Mouse (Mus musculus): ENCODE data around the gene Efna2.

- TF ChIP-seq CTCF (IDR thresholded peaks at IDR 0.05; ENCODE audit: low read depth, low read length) (no peak), POLR2A (IDR thresholded peaks at IDR 0.05; ENCODE audit: borderline replicate concordance, low read depth, low read length) (no peak)
Measured at GRCm38 (mm10) chr10:80149291-80150225, 29.7 kb upstream of the Efna2 start.
